Mouse (Mus musculus): ENCODE measurements around the gene Olfr287.

The Olfr287 gene

GRCm38 (mm10) chr15:98165525-98165924 is 55.3 kb downstream of the Olfr287 start, which contains the start of gene Asb8:
TSS of gene Asb8 (minus strand) at chr15:98165625.
- Histone ChIP-seq H3K4me1 (replicated peaks; ENCODE audit: low read depth, low read length) (peaks cover 32% of the 10 kb centered on the region), H3K36me3 (ENCODE audit: insufficient read depth, low read length) (no peaks in the 10 kb centered on the region), H3K4me3 (replicated peaks; ENCODE audit: low read length) (no peak within 1 kb of the TSS), H3K9me3 (ENCODE audit: low read length) (0 out of 2 replicates have a peak, but pooled peaks cover 4% of the 10 kb centered on the region), H3K27me3 (ENCODE audit: insufficient read depth, low read length) (peaks cover 53% of the 10 kb centered on the region)
- TF ChIP-seq POU5F1 (IDR thresholded peaks at IDR 0.05; ENCODE audit: borderline replicate concordance, low read length) (no peak), NANOG (IDR thresholded peaks at IDR 0.05; ENCODE audit: borderline replicate concordance, low read length) (no peak), CTCF (conservative IDR thresholded peaks at IDR 0.05; ENCODE audit: low read length) (no peak)

DNA sequence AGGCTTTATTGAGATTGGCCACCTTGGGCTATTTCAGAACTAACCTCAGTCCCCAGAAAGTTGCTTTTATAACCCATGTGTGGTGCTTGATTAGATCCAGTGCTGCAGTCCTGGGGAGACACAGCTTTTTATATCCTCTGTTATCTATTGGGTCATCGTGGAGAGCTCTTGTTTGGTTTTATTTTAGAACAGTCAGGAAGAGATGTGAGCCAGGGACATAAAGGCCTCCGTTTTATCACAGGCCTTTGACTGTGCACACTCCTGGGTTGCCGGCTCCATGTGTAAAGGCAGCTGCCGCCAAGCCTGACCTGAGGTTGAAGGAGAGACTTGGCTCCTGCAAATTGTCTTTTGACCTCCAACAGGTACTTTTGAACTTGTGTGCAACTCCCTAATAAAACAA is 58.3 kb downstream of the Olfr287 start:
- H3K36me3 ChIP-seq (ENCODE audit: insufficient read depth, low read length), result no peaks in the 10 kb centered on the region
- 0 out of 2 replicates have a peak, but pooled peaks cover 4% of the 10 kb centered on the region for H3K9me3 ChIP-seq (ENCODE audit: low read length)
- H3K4me1 ChIP-seq (replicated peaks; ENCODE audit: low read depth, low read length), result peaks cover 22% of the 10 kb centered on the region
- no peak for TF ChIP-seq NANOG (IDR thresholded peaks at IDR 0.05; ENCODE audit: borderline replicate concordance, low read length)
- no peak for TF ChIP-seq POU5F1 (IDR thresholded peaks at IDR 0.05; ENCODE audit: borderline replicate concordance, low read length)
- TF ChIP-seq CTCF (conservative IDR thresholded peaks at IDR 0.05; ENCODE audit: low read length), result no peak
- H3K4me3 ChIP-seq (replicated peaks; ENCODE audit: low read length), result no peak overlapping the region
- peaks cover 24% of the 10 kb centered on the region for H3K27me3 ChIP-seq (ENCODE audit: insufficient read depth, low read length)

DNA sequence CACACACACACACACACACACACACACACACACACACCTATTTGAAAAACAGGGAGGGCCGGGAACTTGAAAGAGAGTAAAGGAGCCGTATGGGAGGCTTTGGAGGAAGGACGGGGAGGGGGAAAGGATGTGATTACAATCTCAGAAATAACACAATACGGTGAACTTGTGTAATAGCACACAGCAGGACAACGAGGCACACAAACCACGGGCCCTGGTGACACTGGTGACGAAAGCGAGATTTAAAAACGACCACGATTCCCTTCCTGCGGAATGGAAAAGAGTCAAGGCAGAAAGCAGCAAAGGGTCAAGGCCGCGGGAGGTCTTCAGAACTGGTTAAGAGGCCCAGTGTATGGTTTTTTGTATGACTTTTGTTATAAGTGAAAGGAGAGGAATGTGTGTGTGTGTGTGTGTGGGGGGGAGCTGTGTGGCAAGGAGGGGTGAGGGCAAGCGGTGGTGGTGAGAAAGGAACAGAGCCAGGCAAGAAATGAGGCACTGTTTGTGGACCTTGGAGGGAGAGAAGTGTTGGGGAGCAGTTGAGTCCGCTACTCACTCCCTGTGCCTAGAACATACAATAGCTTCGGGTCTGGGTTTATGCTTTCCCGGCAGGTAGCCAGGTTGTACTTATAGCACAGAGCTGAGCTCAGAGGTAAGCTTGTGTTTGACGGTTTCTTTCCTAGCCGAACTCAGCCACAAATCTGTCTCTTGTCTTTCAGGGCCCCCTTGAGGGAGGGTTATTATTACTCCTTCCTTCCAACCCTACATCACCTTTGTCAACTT is 59.6 kb downstream of the Olfr287 start:
- Histone ChIP-seq H3K36me3 (ENCODE audit: insufficient read depth, low read length) (no peaks in the 10 kb centered on the region), H3K9me3 (ENCODE audit: low read length) (no peaks in the 10 kb centered on the region), H3K4me1 (replicated peaks; ENCODE audit: low read depth, low read length) (peaks cover 18% of the 10 kb centered on the region), H3K27me3 (ENCODE audit: insufficient read depth, low read length) (peaks cover 18% of the 10 kb centered on the region), H3K4me3 (replicated peaks; ENCODE audit: low read length) (no peak overlapping the region)
- TF ChIP-seq NANOG (IDR thresholded peaks at IDR 0.05; ENCODE audit: borderline replicate concordance, low read length), result no peak

DNA sequence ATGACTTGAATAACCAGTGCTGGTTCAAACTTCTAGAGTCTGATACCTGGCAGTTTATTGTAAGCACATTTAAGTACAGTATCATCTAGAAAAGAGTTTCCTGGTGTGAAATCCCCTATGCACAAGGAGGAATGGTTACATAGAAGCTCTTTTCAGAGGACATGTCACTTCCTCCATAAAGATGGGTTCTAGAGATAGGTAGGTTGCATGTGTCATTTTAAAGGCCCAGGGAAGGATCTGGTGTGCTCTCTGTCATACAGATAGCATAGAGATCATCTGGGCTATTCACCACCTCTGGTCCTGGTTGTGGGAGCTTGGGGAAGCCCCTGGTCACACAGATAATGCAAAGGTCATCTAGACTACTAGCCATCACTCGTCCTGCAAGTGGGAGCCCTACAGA is 63.6 kb downstream of the Olfr287 start:
- TF ChIP-seq CTCF (conservative IDR thresholded peaks at IDR 0.05; ENCODE audit: low read length), result no peak
- no peak for TF ChIP-seq NANOG (IDR thresholded peaks at IDR 0.05; ENCODE audit: borderline replicate concordance, low read length)
- TF ChIP-seq POU5F1 (IDR thresholded peaks at IDR 0.05; ENCODE audit: borderline replicate concordance, low read length), result no peak
- peaks cover 7% of the 10 kb centered on the region; the same call in 1 of the 2 replicates for H3K27me3 ChIP-seq (ENCODE audit: insufficient read depth, low read length)
- H3K4me3 ChIP-seq (replicated peaks; ENCODE audit: low read length), result no peak overlapping the region
- no peaks in the 10 kb centered on the region for H3K9me3 ChIP-seq (ENCODE audit: low read length)
- no peaks in the 10 kb centered on the region for H3K36me3 ChIP-seq (ENCODE audit: insufficient read depth, low read length)
- peaks cover 36% of the 10 kb centered on the region for H3K4me1 ChIP-seq (replicated peaks; ENCODE audit: low read depth, low read length)

Data from E14TG2a.4 (cell line).